Mouse (Mus musculus) heart, embryonic 14.5 days (tissue): ENCODE data around the gene Itgad. TPM values are rescaled to one million over a fixed set of nuclear protein-coding genes. Genes with fewer than 3 reads are reported as not detected.

Source experiments
- ATAC-seq: fragments of 200-750 bp; cut with Nextera tagmentation; 2 replicates; pipeline ENCODE4 v1.8.0; 2017; ENCODE audit warnings: low read depth, moderate TSS enrichment; ENCODE audit not compliant: insufficient number of reproducible peaks, insufficient read depth, low FRiP score
- H3K27ac ChIP-seq, 2 experiments: fragments of 200-500 bp in 1 of 2; fragments of 300-500 bp in 1 of 2; sonication (generic) in 1 of 2; replicated peaks in 1 of 2; 2 replicates each; pipeline ENCODE4 v1.5.1; 2012 to 2014; ENCODE audit warnings: low read depth in 2 of 2, low read length in 2 of 2, control low read depth in 1 of 2, mild to moderate bottlenecking in 1 of 2, mixed read lengths in 1 of 2; ENCODE audit not compliant: control insufficient read depth in 1 of 2, insufficient read depth in 1 of 2
- H3K27me3 ChIP-seq: fragments of 300-500 bp; sonication (generic); 2 replicates; pipeline ENCODE4 v1.6.1; 2014; ENCODE audit warnings: mild to moderate bottlenecking, low read length, control low read depth; ENCODE audit not compliant: control insufficient read depth, insufficient read depth
- H3K36me3 ChIP-seq: fragments of 300-500 bp; sonication (generic); 2 replicates; pipeline ENCODE4 v1.6.1; 2014; ENCODE audit warnings: mild to moderate bottlenecking, control low read depth, low read length, mixed read lengths; ENCODE audit not compliant: control insufficient read depth, insufficient read depth
- H3K4me1 ChIP-seq, 2 experiments: fragments of 200-500 bp in 1 of 2; fragments of 300-500 bp in 1 of 2; sonication (generic) in 1 of 2; 2 replicates each; pipeline ENCODE4 v1.6.1; 2012 to 2014; ENCODE audit warnings: low read length in 2 of 2, control low read depth in 1 of 2, mixed read lengths in 1 of 2; ENCODE audit not compliant: control insufficient read depth in 2 of 2, insufficient read depth in 2 of 2
- H3K4me2 ChIP-seq: fragments of 300-500 bp; sonication (generic); 2 replicates; pipeline ENCODE4 v1.6.1; 2014; ENCODE audit warnings: mild to moderate bottlenecking, low read length
- H3K4me3 ChIP-seq, 2 experiments: fragments of 200-500 bp in 1 of 2; fragments of 300-500 bp in 1 of 2; sonication (generic) in 1 of 2; 2 replicates each; pipeline ENCODE4 v1.5.1; 2012 to 2014; ENCODE audit warnings: low read length in 2 of 2, mild to moderate bottlenecking in 2 of 2, control low read depth in 1 of 2, low read depth in 1 of 2, moderate library complexity in 1 of 2; ENCODE audit not compliant: control insufficient read depth in 1 of 2, insufficient read depth in 1 of 2
- H3K9ac ChIP-seq: fragments of 300-500 bp; sonication (generic); 2 replicates; pipeline ENCODE4 v1.6.1; 2014; ENCODE audit warnings: mild to moderate bottlenecking, low read length
- H3K9me3 ChIP-seq: fragments of 300-500 bp; sonication (generic); 2 replicates; pipeline ENCODE4 v1.6.1; 2016; ENCODE audit warnings: low read length, control low read depth; ENCODE audit not compliant: control insufficient read depth
- WGBS: fragments of 180-500 bp; shearing (Covaris S2); extraction: QIAGEN DNeasy Blood & Tissue Kit; methylation state at CpG from one replicate; pipeline ENCODE4 v1.1.7; 2014; 5-methylcytosine and 5-hydroxymethylcytosine counted together
- polyA plus RNA-seq: library from polyadenylated mRNA; unstranded; fragments of >200 nt; fragmentation: Nextera tagmentation; extraction: Ambion mirVana; gene quantifications from 2 replicates; pipeline ENCODE4 v1.2.1, GENCODE M21; 2014

The Itgad gene
- polyA plus RNA-seq, 1 experiment from 2014 or later = 0.45 TPM

DNA sequence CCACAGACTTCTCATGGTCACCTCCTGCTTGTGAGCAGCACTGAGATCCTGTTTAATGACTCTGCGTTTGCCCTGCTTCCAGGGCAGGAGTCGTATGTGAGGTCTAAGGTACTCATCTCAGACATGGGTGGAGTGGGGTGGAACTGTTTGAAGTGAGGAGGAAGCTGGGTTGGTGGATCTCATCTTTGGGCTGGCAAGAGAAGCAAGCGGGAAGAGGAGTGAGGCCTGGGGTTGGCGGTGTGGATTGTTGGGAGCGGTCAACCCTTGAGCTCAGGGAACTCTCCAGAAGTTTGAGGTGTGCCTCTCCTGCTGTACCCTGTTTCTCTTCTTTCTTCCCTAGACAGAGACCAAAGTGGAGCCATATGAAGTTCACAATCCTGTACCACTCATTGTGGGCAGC lies 37.8 kb upstream of the Itgad start:
- Histone ChIP-seq H3K4me2 (no peak overlapping the region), H3K27me3 (no peaks in the 10 kb centered on the region), H3K9ac (no peak overlapping the region), H3K36me3 (no peaks in the 10 kb centered on the region), H3K27ac (no peak overlapping the region), H3K4me3 (no peak overlapping the region), H3K9me3 (no peaks in the 10 kb centered on the region), H3K4me1 (no peaks in the 10 kb centered on the region)
- 95% methylated on average over 5 of the region's 5 CpGs for WGBS
- ATAC-seq = no peak

DNA sequence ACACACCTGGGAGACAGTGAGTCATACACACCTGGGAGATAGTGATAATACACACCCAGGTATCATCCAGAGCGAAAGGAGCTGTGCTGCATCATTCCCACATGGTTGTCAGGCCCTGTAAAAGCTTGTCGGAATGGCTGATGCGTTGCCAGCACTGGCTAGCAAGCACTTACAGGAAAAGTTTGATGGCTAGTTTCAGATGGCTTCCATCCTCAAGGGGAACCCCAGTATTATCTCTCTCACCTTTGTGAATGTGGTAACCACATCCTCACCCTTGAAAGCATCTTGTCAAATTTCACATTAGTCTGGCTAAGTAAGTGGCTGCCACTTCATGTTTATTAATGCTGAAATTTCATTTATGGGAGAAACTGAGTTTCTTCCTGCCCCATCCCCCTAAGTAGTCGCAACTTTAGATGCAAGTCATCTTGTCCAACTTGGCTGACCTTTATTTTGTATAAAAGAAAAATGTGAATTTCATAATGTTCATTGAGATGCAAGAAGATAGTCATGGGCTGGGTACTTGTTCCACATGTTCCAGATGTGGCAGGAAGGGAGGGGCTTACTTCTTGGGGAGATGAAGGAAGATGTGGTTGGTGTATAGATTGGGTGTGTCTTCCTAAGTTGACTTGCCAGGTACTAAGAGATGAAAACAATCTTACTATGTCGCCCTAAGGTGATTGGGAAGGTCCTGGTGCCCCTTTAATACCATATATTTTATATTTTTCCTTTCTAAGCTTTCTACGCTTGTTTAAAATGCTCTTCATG lies 34.3 kb upstream of the Itgad start:
- Histone ChIP-seq H3K4me1 (no peaks in the 10 kb centered on the region), H3K36me3 (no peaks in the 10 kb centered on the region), H3K27me3 (no peaks in the 10 kb centered on the region), H3K4me2 (no peak overlapping the region), H3K4me3 (no peak overlapping the region), H3K9me3 (no peaks in the 10 kb centered on the region), H3K27ac (no peak overlapping the region), H3K9ac (no peak overlapping the region)
- WGBS = 78% methylated on average over 6 of the region's 6 CpGs
- ATAC-seq = no peak

DNA sequence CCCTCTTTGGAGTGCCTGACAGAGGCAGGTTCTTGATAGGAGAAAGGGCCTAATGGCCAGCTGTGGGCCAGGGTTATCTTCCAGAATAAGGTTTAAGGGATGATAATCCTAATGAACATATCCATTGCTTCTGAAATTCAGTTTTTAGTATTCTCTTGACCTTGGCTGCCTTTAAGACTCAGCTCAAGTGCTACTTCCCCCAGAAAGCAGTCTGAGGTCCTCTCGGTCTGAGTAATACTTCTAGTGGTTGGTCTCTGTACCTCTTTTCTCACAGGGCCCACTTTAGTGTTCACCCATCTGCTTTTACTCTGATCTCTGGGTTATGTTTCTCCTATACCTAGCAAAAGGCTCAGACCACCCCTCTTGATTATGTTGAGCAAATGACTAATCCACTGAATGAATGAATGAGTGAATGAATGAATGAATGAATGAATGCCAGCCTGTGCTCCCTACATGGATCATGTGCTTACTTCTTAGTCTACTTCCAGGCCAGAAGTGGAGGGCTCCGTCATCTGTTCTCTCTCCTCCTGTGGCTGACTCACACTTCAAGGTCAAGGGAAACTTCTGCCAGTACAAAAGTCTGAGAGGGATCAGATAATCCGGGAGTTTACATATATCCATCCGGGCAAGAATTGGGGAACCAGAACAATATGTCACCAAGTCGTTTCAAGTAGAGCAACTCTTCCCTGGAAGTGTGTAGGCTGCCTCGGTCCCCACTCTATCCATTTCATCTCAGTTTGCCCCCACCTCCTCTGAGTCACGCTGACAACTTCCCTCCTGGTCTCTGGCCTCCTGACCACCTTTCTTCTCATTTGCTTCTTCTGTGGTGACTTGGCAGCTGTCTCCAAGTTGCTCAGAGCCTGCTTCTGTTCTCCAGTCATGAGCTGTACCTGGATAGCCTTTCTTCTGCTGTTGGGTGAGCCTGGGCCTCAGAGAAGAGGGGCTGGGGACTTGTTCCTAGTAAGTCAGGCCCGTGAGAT lies 25.1 kb upstream of the Itgad start, which contains the start of gene Itgax:
Itgax (plus strand) TSS at position 807 of the 980 bp plus-strand sequence.
- Histone ChIP-seq H3K9ac (no peak within 1 kb of the TSS), H3K27ac (no peak within 1 kb of the TSS), H3K36me3 (no peaks in the 10 kb centered on the region), H3K4me3 (no peak within 1 kb of the TSS), H3K9me3 (no peaks in the 10 kb centered on the region), H3K4me1 (peaks cover 3 to 8% of the 10 kb centered on the region in 2 experiments), H3K4me2 (no peak within 1 kb of the TSS), H3K27me3 (no peaks in the 10 kb centered on the region)
- WGBS = 59% methylated on average over 8 of the region's 8 CpGs
- no peak for ATAC-seq

DNA sequence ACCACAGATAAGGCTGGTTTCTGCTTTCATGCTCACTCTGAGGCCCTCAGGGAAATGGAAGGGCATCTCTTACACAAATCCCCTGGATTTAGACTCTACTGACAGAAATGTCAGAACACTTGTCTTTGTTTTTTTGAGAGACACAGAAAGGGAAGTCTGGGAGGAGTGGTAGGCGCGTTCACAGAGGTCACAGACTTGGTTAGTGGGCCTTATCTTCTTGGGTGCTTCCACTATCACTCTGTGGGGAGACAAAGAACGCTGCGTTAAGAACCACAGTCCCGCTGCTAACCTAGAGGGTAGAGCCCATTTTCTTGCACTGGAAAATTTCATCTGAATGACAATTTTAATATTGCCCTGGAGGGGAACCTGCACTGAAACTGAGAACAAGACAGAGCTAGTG lies 22.0 kb upstream of the Itgad start:
- no peaks in the 10 kb centered on the region for H3K27me3 ChIP-seq
- H3K4me1 ChIP-seq = peaks cover 3 to 8% of the 10 kb centered on the region in 2 experiments
- H3K36me3 ChIP-seq = no peaks in the 10 kb centered on the region
- ATAC-seq = no peak
- WGBS = 22% methylated on average over 5 of the region's 5 CpGs
- no peaks in the 10 kb centered on the region for H3K9me3 ChIP-seq
- H3K9ac ChIP-seq = no peak overlapping the region
- no peak overlapping the region for H3K4me3 ChIP-seq
- H3K27ac ChIP-seq = no peak overlapping the region
- no peak overlapping the region for H3K4me2 ChIP-seq

DNA sequence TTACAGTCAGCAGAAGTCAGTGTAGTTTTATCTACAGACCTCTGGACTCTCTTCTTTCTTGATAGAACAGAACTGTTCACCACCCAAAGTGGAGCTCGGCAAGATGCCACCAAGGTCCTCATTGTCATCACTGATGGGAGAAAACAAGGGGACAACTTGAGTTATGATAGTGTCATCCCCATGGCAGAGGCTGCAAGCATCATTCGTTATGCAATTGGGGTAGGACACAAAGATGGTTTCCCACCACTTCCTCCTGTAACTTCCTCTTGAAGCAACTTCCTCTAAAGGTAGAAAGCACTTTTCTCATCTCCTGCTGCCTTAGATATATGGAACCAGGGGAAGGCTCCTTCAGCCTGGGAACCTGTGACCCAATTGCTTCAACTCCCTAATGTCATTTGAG lies 20.6 kb upstream of the Itgad start:
- Histone ChIP-seq H3K4me1 (peaks cover 0 to 2% of the 10 kb centered on the region in 2 experiments; a peak in 1 of 4 replicates), H3K4me3 (no peak overlapping the region), H3K9me3 (no peaks in the 10 kb centered on the region), H3K27me3 (no peaks in the 10 kb centered on the region), H3K27ac (no peak overlapping the region), H3K4me2 (no peak overlapping the region), H3K9ac (no peak overlapping the region), H3K36me3 (no peaks in the 10 kb centered on the region)
- ATAC-seq = no peak
- 79% methylated on average over 2 of the region's 2 CpGs for WGBS

DNA sequence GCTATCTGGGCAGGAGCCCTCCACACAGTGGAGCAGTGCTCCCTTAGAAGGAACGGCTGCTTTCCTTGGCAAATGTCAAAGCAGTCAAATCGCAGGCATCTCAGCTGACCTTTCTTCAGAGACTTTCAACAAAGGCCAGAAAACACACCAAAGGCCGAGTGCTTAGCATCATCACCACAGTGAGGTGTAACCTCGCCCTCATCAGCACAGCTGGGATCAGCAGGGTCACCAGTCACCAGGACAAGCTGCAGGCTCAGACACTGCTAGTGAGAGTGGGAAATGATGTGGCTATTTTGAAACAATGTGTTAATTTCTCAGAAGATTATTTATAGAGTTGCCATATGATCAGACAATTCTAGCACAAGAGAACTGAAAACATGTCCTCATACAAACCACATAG lies 17.2 kb upstream of the Itgad start:
- no peaks in the 10 kb centered on the region for H3K4me1 ChIP-seq
- no peak for ATAC-seq
- 44% methylated on average over 4 of the region's 4 CpGs for WGBS

DNA sequence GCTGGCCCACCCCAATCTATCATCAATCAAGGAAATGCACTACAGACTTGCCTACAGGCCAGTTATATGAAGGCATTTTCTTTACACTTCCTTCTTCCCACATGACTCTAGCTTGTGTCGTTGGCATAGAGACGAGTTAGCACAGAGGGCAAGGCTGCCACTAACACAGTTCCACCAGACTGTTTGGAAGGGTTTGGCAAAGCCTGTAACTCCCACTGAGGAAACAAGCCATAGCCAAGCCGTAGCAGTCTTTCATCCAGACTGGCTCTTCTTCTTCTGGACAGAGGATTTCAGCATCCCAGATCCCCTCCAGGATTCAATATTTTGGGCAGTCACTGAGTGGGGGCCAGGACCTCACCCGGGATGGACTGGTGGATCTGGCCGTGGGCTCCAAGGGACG lies 14.6 kb upstream of the Itgad start:
- no peak overlapping the region for H3K4me2 ChIP-seq
- no peak for ATAC-seq

More for the DNA sequence above, 17.2 kb upstream of the Itgad start:
- Histone ChIP-seq H3K4me2 (no peak overlapping the region), H3K27ac (no peak overlapping the region), H3K4me3 (no peak overlapping the region), H3K27me3 (no peaks in the 10 kb centered on the region), H3K9ac (no peak overlapping the region), H3K36me3 (no peaks in the 10 kb centered on the region), H3K9me3 (no peaks in the 10 kb centered on the region)

More for the DNA sequence above, 14.6 kb upstream of the Itgad start:
- no peak overlapping the region for H3K4me3 ChIP-seq
- H3K4me1 ChIP-seq = no peaks in the 10 kb centered on the region
- H3K27me3 ChIP-seq = no peaks in the 10 kb centered on the region
- WGBS = 93% methylated on average over 6 of the region's 6 CpGs
- H3K9me3 ChIP-seq = no peaks in the 10 kb centered on the region
- H3K27ac ChIP-seq = no peak overlapping the region
- H3K9ac ChIP-seq = no peak overlapping the region
- H3K36me3 ChIP-seq = no peaks in the 10 kb centered on the region
